ENCODE assay signal across 8 mouse cellular contexts in the genomic region with DNA sequence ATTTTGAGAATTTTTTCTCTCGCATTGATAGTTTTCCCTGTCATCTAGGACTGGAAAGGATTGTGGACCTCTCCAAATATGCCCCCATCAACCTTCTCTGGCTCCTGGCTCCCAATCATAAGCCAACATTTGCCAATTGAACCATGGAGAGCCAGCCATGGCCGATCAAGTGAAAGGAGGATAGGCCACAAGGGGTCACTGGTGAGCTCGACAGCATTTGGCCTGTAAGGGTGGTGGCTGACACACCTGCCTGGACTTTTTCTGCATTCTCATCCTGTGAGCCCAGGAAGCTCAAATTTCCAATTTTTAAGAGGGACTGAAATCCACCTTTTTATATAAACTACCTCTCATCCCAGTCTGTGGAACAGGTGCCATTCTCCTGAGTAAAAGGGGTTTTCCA. TPM values are rescaled to one million over a fixed set of nuclear protein-coding genes. Genes with fewer than 3 reads are reported as not detected.
DNase-seq lines count a peak whose midpoint lies in the region; ATAC-seq and TF ChIP-seq lines count a peak whose summit lies in the region.

No protein-coding gene starts in this region.

- no peak overlapping the region for H3K4me2 ChIP-seq in forebrain, postnatal 0 days (ENCODE audit: low read depth)
- H3K4me2 ChIP-seq in forebrain, embryonic 12.5 days = no peak overlapping the region
- no peak overlapping the region for H3K4me2 ChIP-seq in midbrain, embryonic 11.5 days
- H3K4me2 ChIP-seq in midbrain, embryonic 15.5 days = no peak overlapping the region

- no peaks in the 10 kb centered on the region for H3K36me3 ChIP-seq in forebrain, postnatal 0 days (ENCODE audit: insufficient read depth)
- no peaks in the 10 kb centered on the region for H3K36me3 ChIP-seq in forebrain, embryonic 12.5 days (replicated peaks)
- no peaks in the 10 kb centered on the region for H3K36me3 ChIP-seq in midbrain, embryonic 11.5 days (ENCODE audit: control insufficient read depth, insufficient read depth, low read length)
- no peaks in the 10 kb centered on the region for H3K36me3 ChIP-seq in midbrain, embryonic 15.5 days (replicated peaks)

- H3K9ac ChIP-seq in forebrain, postnatal 0 days = no peak overlapping the region
- H3K9ac ChIP-seq in forebrain, embryonic 12.5 days = no peak overlapping the region
- no peak overlapping the region for H3K9ac ChIP-seq in midbrain, embryonic 11.5 days (ENCODE audit: low read length)
- no peak overlapping the region for H3K9ac ChIP-seq in midbrain, embryonic 15.5 days

- H3K27me3 ChIP-seq in forebrain, postnatal 0 days (ENCODE audit: insufficient read depth, low read length) = no peaks in the 10 kb centered on the region
- no peaks in the 10 kb centered on the region for H3K27me3 ChIP-seq in forebrain, embryonic 12.5 days
- H3K27me3 ChIP-seq in midbrain, embryonic 11.5 days (ENCODE audit: control insufficient read depth, insufficient read depth, low read length) = no peaks in the 10 kb centered on the region
- H3K27me3 ChIP-seq in midbrain, embryonic 15.5 days (replicated peaks) = no peaks in the 10 kb centered on the region

- no peaks in the 10 kb centered on the region for H3K4me1 ChIP-seq in forebrain, postnatal 0 days (ENCODE audit: insufficient read depth)
- peaks cover 11% of the 10 kb centered on the region for H3K4me1 ChIP-seq in forebrain, embryonic 12.5 days
- H3K4me1 ChIP-seq in midbrain, embryonic 11.5 days (ENCODE audit: control insufficient read depth, insufficient read depth, low read length) = no peaks in the 10 kb centered on the region
- no peaks in the 10 kb centered on the region for H3K4me1 ChIP-seq in midbrain, embryonic 15.5 days

- ATAC-seq in forebrain, postnatal 0 days = no peak
- ATAC-seq in forebrain, embryonic 12.5 days (ENCODE audit: low FRiP score) = no peak
- ATAC-seq in midbrain, embryonic 11.5 days (ENCODE audit: low FRiP score) = no peak
- ATAC-seq in midbrain, embryonic 15.5 days (replicated peaks) = no peak
- no peak for ATAC-seq in activated CD4-positive, CD25-positive, alpha-beta regulatory T cell, adult 4 months

- no peak for DNase-seq in forebrain, postnatal 0 days
- DNase-seq in midbrain, embryonic 11.5 days (ENCODE audit: low spot score, missing footprints) = peak; percentile 83
- peak; percentile 55 for DNase-seq in embryo, embryonic 11 days
- DNase-seq in retina, postnatal 1 day = peak; percentile 24
- DNase-seq in heart, adult 9 months (ENCODE audit: low spot score in 2 of 2) = no peak

- H3K27ac ChIP-seq in forebrain, postnatal 0 days (ENCODE audit: low read depth, low read length) = no peak overlapping the region
- no peak overlapping the region for H3K27ac ChIP-seq in forebrain, embryonic 12.5 days
- no peak overlapping the region for H3K27ac ChIP-seq in midbrain, embryonic 11.5 days (ENCODE audit: low read depth, low read length)
- no peak overlapping the region for H3K27ac ChIP-seq in midbrain, embryonic 15.5 days

- H3K4me3 ChIP-seq in forebrain, postnatal 0 days (ENCODE audit: low read depth, low read length) = no peak overlapping the region
- H3K4me3 ChIP-seq in forebrain, embryonic 12.5 days (replicated peaks) = no peak overlapping the region
- H3K4me3 ChIP-seq in midbrain, embryonic 11.5 days (ENCODE audit: low read depth, low read length) = no peak overlapping the region
- no peak overlapping the region for H3K4me3 ChIP-seq in midbrain, embryonic 15.5 days

- TF ChIP-seq CTCF in forebrain, postnatal 0 days (IDR thresholded peaks at IDR 0.05; ENCODE audit: low read depth) = peak; percentile 41

- WGBS in forebrain, postnatal 0 days = 50% methylated on average over 3 of the region's 3 CpGs
- 43% methylated on average over 3 of the region's 3 CpGs for WGBS in forebrain, embryonic 12.5 days
- WGBS in midbrain, embryonic 11.5 days = 44% methylated on average over 3 of the region's 3 CpGs
- 37% methylated on average over 3 of the region's 3 CpGs for WGBS in midbrain, embryonic 15.5 days

- no peaks in the 10 kb centered on the region for H3K9me3 ChIP-seq in forebrain, postnatal 0 days (ENCODE audit: low read length)
- H3K9me3 ChIP-seq in forebrain, embryonic 12.5 days = no peaks in the 10 kb centered on the region
- no peaks in the 10 kb centered on the region for H3K9me3 ChIP-seq in midbrain, embryonic 11.5 days (ENCODE audit: control insufficient read depth, low read length)
- no peaks in the 10 kb centered on the region for H3K9me3 ChIP-seq in midbrain, embryonic 15.5 days

RNA-seq across cellular contexts. Expression of a gene that starts 50.0 kb away (rescaled TPM):
- 14.3 and 21.8 TPM in 2 replicates for total RNA-seq in forebrain, postnatal 0 days (2014; rRNA removed)
- polyA plus RNA-seq in forebrain, postnatal 0 days (2015; fragmentation: Nextera tagmentation; extraction: Ambion mirVana) = 4.6 and 5.0 TPM in 2 replicates
- polyA plus RNA-seq in forebrain, embryonic 12.5 days (2016; fragmentation: Nextera tagmentation; extraction: Ambion mirVana) = 5.5 and 6.1 TPM in 2 replicates
- 14.7 TPM in 2 replicates for polyA plus RNA-seq in midbrain, embryonic 11.5 days (2014; fragmentation: Nextera tagmentation; extraction: Ambion mirVana)
- polyA plus RNA-seq in midbrain, embryonic 15.5 days (2015; fragmentation: Nextera tagmentation; extraction: Ambion mirVana) = 7.9 TPM in 2 replicates
- polyA plus RNA-seq in activated CD4-positive, CD25-positive, alpha-beta regulatory T cell, adult 4 months (2017; shearing (Covaris generic)) = not detected

Comparison
In these comparisons a context has a peak if more than half of its experiments do, and no peak if none do; other contexts are left out.
1. DNase-seq: peak in midbrain, embryonic 11.5 days (single experiment), embryo, embryonic 11 days (single experiment) and retina, postnatal 1 day (single experiment); none in forebrain, postnatal 0 days (single experiment) and heart, adult 9 months (0 of 2).